Mouse (Mus musculus) embryonic facial prominence, embryonic 13.5 days (tissue): Measurements from ENCODE around the gene Enah. TPM values are rescaled to one million over a fixed set of nuclear protein-coding genes. Genes with fewer than 3 reads are reported as not detected.

ENCODE experiments used
- ATAC-seq: fragments of 200-750 bp; cut with Nextera tagmentation; 2 replicates; pipeline ENCODE4 v1.8.0; 2017; ENCODE audit warnings: low read depth; ENCODE audit not compliant: insufficient number of reproducible peaks, insufficient read depth, low FRiP score, low TSS enrichment
- H3K27ac ChIP-seq: fragments of 300-500 bp; sonication (generic); 2 replicates; pipeline ENCODE4 v1.5.1; 2015; ENCODE audit warnings: moderate library complexity, mild to moderate bottlenecking, inconsistent platforms
- H3K27me3 ChIP-seq: fragments of 300-500 bp; sonication (generic); 2 replicates; pipeline ENCODE4 v1.6.1; 2015; ENCODE audit warnings: mild to moderate bottlenecking, inconsistent platforms
- H3K36me3 ChIP-seq: fragments of 300-500 bp; sonication (generic); 2 replicates; pipeline ENCODE4 v1.6.1; 2015; ENCODE audit warnings: mild to moderate bottlenecking, inconsistent platforms
- H3K4me1 ChIP-seq: fragments of 300-500 bp; sonication (generic); 2 replicates; pipeline ENCODE4 v1.6.1; 2015; ENCODE audit warnings: inconsistent platforms
- H3K4me2 ChIP-seq: fragments of 300-500 bp; sonication (generic); 2 replicates; pipeline ENCODE4 v1.6.1; 2015; ENCODE audit warnings: moderate library complexity, mild to moderate bottlenecking, inconsistent platforms
- H3K4me3 ChIP-seq: fragments of 300-500 bp; sonication (generic); 2 replicates; pipeline ENCODE4 v1.5.1; 2015; ENCODE audit warnings: mild to moderate bottlenecking, inconsistent platforms
- H3K9ac ChIP-seq: fragments of 300-500 bp; sonication (generic); 2 replicates; pipeline ENCODE4 v1.6.1; 2015; ENCODE audit warnings: mild to moderate bottlenecking, inconsistent platforms
- H3K9me3 ChIP-seq: fragments of 300-500 bp; sonication (generic); 2 replicates; pipeline ENCODE4 v1.6.1; 2016; ENCODE audit warnings: inconsistent platforms
- WGBS: fragments of 180-500 bp; shearing (Covaris S2); methylation state at CpG from one replicate; pipeline ENCODE4 v1.1.7; 2015; ENCODE audit warnings: mixed read lengths; 5-methylcytosine and 5-hydroxymethylcytosine counted together
- polyA plus RNA-seq: library from polyadenylated mRNA; unstranded; fragments of >200 nt; fragmentation: Nextera tagmentation; extraction: Ambion mirVana; gene quantifications from 2 replicates; pipeline ENCODE4 v1.2.1, GENCODE M21; 2015

Gene Enah
- polyA plus RNA-seq, 1 experiment from 2014 or later = 28.0 TPM

- peaks cover 3% of the 10 kb centered on the region; the same call in 1 of the 2 replicates for H3K36me3 ChIP-seq
- no peak for ATAC-seq
- 92% methylated on average over 10 of the region's 10 CpGs for WGBS
These were observed 122.8 kb downstream of the Enah start for GRCm38 (mm10) chr1:181896991-181897390.

GRCm38 (mm10) chr1:181893721-181894120 is 126.1 kb downstream of the Enah start:
- whole genome bisulfite sequencing = 79% methylated on average over 8 of the region's 8 CpGs
- 0 out of 2 replicates have a peak, but pooled peaks have one; percentile 7 for ATAC-seq

More at GRCm38 (mm10) chr1:181896991-181897390, 122.8 kb downstream of the Enah start:
- no peaks in the 10 kb centered on the region for H3K9me3 ChIP-seq
- peaks cover 4% of the 10 kb centered on the region; the same call in 1 of the 2 replicates for H3K4me1 ChIP-seq
- no peak overlapping the region for H3K4me3 ChIP-seq
- H3K9ac ChIP-seq = no peak overlapping the region
- H3K27me3 ChIP-seq = no peaks in the 10 kb centered on the region
- H3K27ac ChIP-seq = no peak overlapping the region
- H3K4me2 ChIP-seq = no peak overlapping the region

GRCm38 (mm10) chr1:181889670-181890069 is 130.1 kb downstream of the Enah start:
- no peak for ATAC-seq
- no peak overlapping the region for H3K9ac ChIP-seq
- no peak overlapping the region for H3K27ac ChIP-seq
- H3K4me3 ChIP-seq = no peak overlapping the region
- no peaks in the 10 kb centered on the region for H3K9me3 ChIP-seq
- no peaks in the 10 kb centered on the region for H3K36me3 ChIP-seq
- no peak overlapping the region for H3K4me2 ChIP-seq
- no peaks in the 10 kb centered on the region for H3K27me3 ChIP-seq
- WGBS = 85% methylated on average over 7 of the region's 7 CpGs
- peaks cover 4% of the 10 kb centered on the region; the same call in 1 of the 2 replicates for H3K4me1 ChIP-seq

More at GRCm38 (mm10) chr1:181893721-181894120, 126.1 kb downstream of the Enah start:
- H3K9me3 ChIP-seq = no peaks in the 10 kb centered on the region
- H3K27ac ChIP-seq = no peak overlapping the region
- H3K9ac ChIP-seq = no peak overlapping the region
- no peaks in the 10 kb centered on the region for H3K27me3 ChIP-seq
- peaks cover 3% of the 10 kb centered on the region; the same call in 1 of the 2 replicates for H3K36me3 ChIP-seq
- H3K4me2 ChIP-seq = no peak overlapping the region
- H3K4me3 ChIP-seq = no peak overlapping the region
- peaks cover 4% of the 10 kb centered on the region; the same call in 1 of the 2 replicates for H3K4me1 ChIP-seq

- H3K9ac ChIP-seq = 0 out of 2 replicates have a peak overlapping the region, but pooled peaks have one; percentile 27
- H3K9me3 ChIP-seq = no peaks in the 10 kb centered on the region
- H3K27me3 ChIP-seq = no peaks in the 10 kb centered on the region
- H3K4me3 ChIP-seq = no peak overlapping the region
- H3K4me1 ChIP-seq = peaks cover 4% of the 10 kb centered on the region; the same call in 1 of the 2 replicates
- no peak overlapping the region for H3K27ac ChIP-seq
- ATAC-seq = peak; percentile 27; the same call in 1 of the 2 replicates
- H3K36me3 ChIP-seq = no peaks in the 10 kb centered on the region
- 2% methylated on average over 11 of the region's 11 CpGs for whole genome bisulfite sequencing
- peak overlapping the region; percentile 36; the same call in 1 of the 2 replicates for H3K4me2 ChIP-seq
These were observed 131.0 kb downstream of the Enah start for GRCm38 (mm10) chr1:181888801-181889200.

DNA sequence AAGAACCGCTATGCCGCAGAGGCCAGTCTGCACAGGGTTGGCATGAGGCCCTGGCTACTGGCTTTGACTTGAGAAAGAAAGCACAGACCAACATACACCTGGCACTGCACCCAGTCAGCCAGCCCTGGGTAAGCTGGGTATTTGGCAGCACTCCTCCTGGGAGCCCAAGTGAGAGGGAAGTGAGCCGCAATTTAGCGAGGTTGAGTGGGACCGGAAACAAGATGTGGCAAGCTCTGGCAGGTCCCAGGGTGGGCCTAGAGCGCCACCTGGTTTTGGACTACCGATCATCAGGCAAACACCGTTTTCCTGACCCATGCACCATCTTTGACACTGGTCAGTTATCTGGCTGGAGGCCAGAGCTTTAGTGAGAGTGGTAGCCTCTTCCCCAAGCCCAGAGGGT is 138.3 kb downstream of the Enah start:
- no peaks in the 10 kb centered on the region for H3K9me3 ChIP-seq
- ATAC-seq = peak; percentile 12; the same call in 1 of the 2 replicates
- no peak overlapping the region for H3K9ac ChIP-seq
- WGBS = 20% methylated on average over 8 of the region's 8 CpGs
- no peaks in the 10 kb centered on the region for H3K36me3 ChIP-seq
- H3K4me3 ChIP-seq = no peak overlapping the region
- H3K4me1 ChIP-seq = peaks cover 11% of the 10 kb centered on the region
- H3K27me3 ChIP-seq = no peaks in the 10 kb centered on the region; the same call in 1 of the 2 replicates
- H3K4me2 ChIP-seq = peak overlapping the region; percentile 18; the same call in 1 of the 2 replicates
- no peak overlapping the region for H3K27ac ChIP-seq

GRCm38 (mm10) chr1:181880752-181881325 is 139.0 kb downstream of the Enah start:
- Histone ChIP-seq H3K9ac (no peak overlapping the region), H3K27me3 (no peaks in the 10 kb centered on the region; the same call in 1 of the 2 replicates), H3K9me3 (no peaks in the 10 kb centered on the region), H3K4me2 (0 out of 2 replicates have a peak overlapping the region, but pooled peaks have one; percentile 18), H3K36me3 (no peaks in the 10 kb centered on the region), H3K27ac (no peak overlapping the region), H3K4me1 (peaks cover 11% of the 10 kb centered on the region), H3K4me3 (no peak overlapping the region)
- ATAC-seq = peak; percentile 16; the same call in 1 of the 2 replicates
- WGBS = 47% methylated on average over 15 of the region's 15 CpGs

DNA sequence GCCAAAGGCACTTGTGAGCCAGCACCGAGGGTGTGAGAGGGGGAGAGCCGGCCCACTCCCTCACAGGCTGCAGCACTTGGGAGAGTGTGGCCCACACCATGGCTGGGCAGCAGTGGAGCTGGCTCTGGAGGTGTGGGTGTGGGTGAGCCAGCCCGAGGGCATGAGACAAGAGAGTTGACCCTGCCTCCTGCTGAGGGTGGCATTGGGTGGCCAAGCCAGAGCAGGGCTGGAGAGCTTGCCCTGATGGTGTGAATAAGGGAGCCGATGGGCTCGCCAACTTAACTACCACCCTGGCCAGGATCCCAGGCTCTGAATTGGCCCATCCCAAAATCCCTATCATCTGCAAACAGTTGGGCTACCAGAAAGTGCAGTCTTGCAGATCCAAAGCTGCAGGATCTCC is 141.4 kb downstream of the Enah start:
- no peak overlapping the region for H3K9ac ChIP-seq
- 77% methylated on average over 5 of the region's 5 CpGs for WGBS
- no peaks in the 10 kb centered on the region for H3K36me3 ChIP-seq
- H3K27ac ChIP-seq = no peak overlapping the region
- H3K4me1 ChIP-seq = peaks cover 11% of the 10 kb centered on the region
- no peaks in the 10 kb centered on the region; the same call in 1 of the 2 replicates for H3K27me3 ChIP-seq
- no peak for ATAC-seq
- H3K9me3 ChIP-seq = no peaks in the 10 kb centered on the region
- no peak overlapping the region for H3K4me2 ChIP-seq
- no peak overlapping the region for H3K4me3 ChIP-seq

DNA sequence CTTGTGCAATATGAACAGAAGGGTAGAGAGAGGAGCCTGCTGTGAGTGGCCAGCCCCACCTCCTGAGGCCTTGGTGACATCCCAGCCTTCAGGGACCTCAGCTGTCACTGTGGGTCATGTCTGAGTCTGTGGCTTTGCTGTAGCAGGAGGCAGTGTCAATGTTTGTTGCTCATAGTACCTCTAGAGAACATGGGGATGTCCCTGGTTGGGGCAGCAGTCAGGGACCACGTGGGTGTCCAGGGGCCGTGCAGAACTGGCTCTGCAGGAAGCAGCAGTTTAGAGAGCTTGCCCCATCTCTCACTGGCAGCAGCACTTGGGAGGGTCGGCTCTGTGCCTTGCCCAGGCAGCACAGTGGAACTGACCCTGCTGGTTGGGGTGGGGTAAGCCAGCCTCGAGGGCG is 142.7 kb downstream of the Enah start:
- Histone ChIP-seq H3K27ac (no peak overlapping the region), H3K27me3 (no peaks in the 10 kb centered on the region; the same call in 1 of the 2 replicates), H3K4me3 (no peak overlapping the region), H3K36me3 (no peaks in the 10 kb centered on the region), H3K4me2 (no peak overlapping the region), H3K4me1 (peaks cover 11% of the 10 kb centered on the region), H3K9ac (no peak overlapping the region), H3K9me3 (no peaks in the 10 kb centered on the region)
- 42% methylated on average over 5 of the region's 5 CpGs for WGBS
- no peak for ATAC-seq

- no peaks in the 10 kb centered on the region for H3K27me3 ChIP-seq
- peaks cover 7% of the 10 kb centered on the region for H3K4me1 ChIP-seq
- no peak for ATAC-seq
- 86% methylated on average over 3 of the region's 3 CpGs for WGBS
- H3K4me3 ChIP-seq = no peak overlapping the region
- H3K4me2 ChIP-seq = no peak overlapping the region
- no peaks in the 10 kb centered on the region for H3K9me3 ChIP-seq
- H3K27ac ChIP-seq = no peak overlapping the region
- no peaks in the 10 kb centered on the region for H3K36me3 ChIP-seq
- no peak overlapping the region for H3K9ac ChIP-seq
These were observed 143.1 kb downstream of the Enah start for GRCm38 (mm10) chr1:181876656-181877055.

GRCm38 (mm10) chr1:181873086-181873920 is 146.5 kb downstream of the Enah start:
- H3K27me3 ChIP-seq = no peaks in the 10 kb centered on the region
- no peak for ATAC-seq
- H3K36me3 ChIP-seq = no peaks in the 10 kb centered on the region
- no peak overlapping the region for H3K27ac ChIP-seq
- H3K9ac ChIP-seq = no peak overlapping the region
- H3K4me1 ChIP-seq = no peaks in the 10 kb centered on the region
- no peaks in the 10 kb centered on the region for H3K9me3 ChIP-seq
- no peak overlapping the region for H3K4me3 ChIP-seq
- WGBS = 78% methylated on average over 9 of the region's 9 CpGs
- H3K4me2 ChIP-seq = no peak overlapping the region

- Histone ChIP-seq H3K9ac (no peak overlapping the region), H3K4me1 (no peaks in the 10 kb centered on the region), H3K4me2 (no peak overlapping the region), H3K27me3 (no peaks in the 10 kb centered on the region), H3K27ac (no peak overlapping the region), H3K9me3 (no peaks in the 10 kb centered on the region), H3K36me3 (no peaks in the 10 kb centered on the region), H3K4me3 (no peak overlapping the region)
- 77% methylated on average over 3 of the region's 3 CpGs for WGBS
- no peak for ATAC-seq
These were observed 147.2 kb downstream of the Enah start for GRCm38 (mm10) chr1:181872639-181873038.
